Mouse (Mus musculus): ENCODE results near the gene Cyp4f16.
"Not testable (repeated sequence)": the region's sequence is repeated elsewhere in the genome, so short reads cannot be mapped to it uniquely, and the experiment has no call there.

The Cyp4f16 gene

GRCm38 (mm10) chr17:32528408-32529337, 7.7 kb upstream of the Cyp4f16 start:
- ChIA-PET CTCF (interaction anchor here (0.6 to 1.7 kb wide), 23 partner anchors 23 to 1578 kb away, joined by 3 to 17 read pairs (median 3); partner anchors contain the start of genes Zfp472 (in 1 of the 4) and Zfp952 (in 1 of the 4)), POLR2A (interaction anchor here (0.6 to 1.6 kb wide), 14 partner anchors 9 to 804 kb away, joined by 3 to 10 read pairs (median 3); partner anchors contain the start of genes Cyp4f17 (in 2 of the 4), Cyp4f13 (in 1 of the 4) and Zfp952 (in 1 of the 4))

DNA sequence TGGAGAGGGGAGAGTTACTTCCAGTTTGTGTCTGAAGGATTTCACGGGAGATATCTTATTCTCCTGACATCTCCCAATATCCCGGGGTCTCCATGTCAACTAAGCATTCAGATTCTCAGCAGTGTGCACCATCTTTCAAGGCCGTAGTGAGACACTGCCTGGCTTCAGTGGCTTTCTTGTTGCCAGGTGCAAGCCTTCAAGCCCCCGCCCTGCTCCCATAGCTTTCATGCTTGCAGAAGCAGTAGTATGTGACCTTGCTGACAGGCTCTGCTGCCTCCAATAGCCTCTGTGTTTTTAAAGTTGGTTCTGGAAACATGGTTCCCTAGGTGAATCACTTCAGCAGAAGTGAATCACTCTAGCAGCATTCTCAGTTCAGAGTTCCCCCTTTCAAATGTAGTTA, 4.0 kb upstream of the Cyp4f16 start:
- CTCF ChIA-PET: not testable (repeated sequence)
- POLR2A ChIA-PET: interaction anchor here in 3 of 4 experiments (0.6 to 1.4 kb wide), 5 partner anchors 26 to 209 kb away, joined by 3 to 5 read pairs (median 3); partner anchors contain the start of gene Cyp4f17 (in 1 of the 3)

- POLR2A ChIA-PET: interaction anchor here in 3 of 4 experiments (0.7 to 1.5 kb wide), 3 partner anchors 8 to 146 kb away, joined by 3 to 20 read pairs (median 6); no protein-coding TSS in a partner anchor
- CTCF ChIA-PET: interaction anchor here in 2 of 4 experiments (0.7 kb wide), 2 partner anchors 11 to 45 kb away, joined by 4 read pairs; no protein-coding TSS in a partner anchor
Measured at GRCm38 (mm10) chr17:32534068-32534467, 2.3 kb upstream of the Cyp4f16 start.

DNA sequence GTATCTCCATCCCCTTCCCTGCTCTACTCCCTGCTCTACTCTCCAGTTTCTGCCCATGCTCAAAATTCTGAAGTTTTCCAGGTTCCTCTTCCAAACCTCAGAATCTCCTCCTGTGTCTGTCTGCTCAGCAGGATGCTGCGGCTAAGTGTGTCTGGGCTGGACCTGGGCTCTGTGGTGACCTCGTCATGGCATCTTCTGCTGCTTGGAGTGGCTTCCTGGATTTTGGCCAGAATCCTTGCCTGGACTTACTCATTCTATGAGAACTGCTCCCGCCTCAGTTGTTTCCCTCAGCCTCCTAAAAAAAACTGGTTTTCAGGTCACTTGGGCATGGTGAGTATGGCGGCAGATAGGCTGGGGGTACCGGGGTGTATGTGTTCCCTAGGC, 501 bp downstream of the Cyp4f16 start:
- POLR2A ChIA-PET: interaction anchor here in 1 of 4 experiments (0.7 to 0.8 kb wide), 2 partner anchors 84 to 145 kb away, joined by 3 to 4 read pairs; partner anchors contain the start of gene Cyp4f37
- CTCF ChIA-PET: no interaction called here

DNA sequence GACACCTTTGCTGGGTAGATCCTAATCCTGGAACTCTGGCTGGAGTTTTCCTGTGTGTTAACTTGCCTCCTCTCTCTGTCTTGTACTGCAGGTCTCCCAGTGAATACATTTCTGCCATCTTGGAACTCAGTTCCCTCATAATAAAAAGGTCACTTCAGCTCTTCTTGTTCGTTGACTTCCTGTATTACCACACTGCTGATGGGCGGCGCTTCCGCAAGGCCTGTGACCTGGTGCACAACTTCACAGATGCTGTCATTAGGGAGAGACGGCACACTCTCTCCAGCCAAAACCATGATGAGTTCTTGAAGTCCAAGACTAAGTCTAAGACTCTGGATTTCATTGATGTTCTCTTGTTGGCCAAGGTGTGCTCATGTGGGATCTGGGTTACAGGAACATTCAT, 8.4 kb downstream of the Cyp4f16 start:
- POLR2A ChIA-PET: not testable (repeated sequence)
- CTCF ChIA-PET: interaction anchor here in 1 of 4 experiments (0.6 kb wide), 1 partner anchor 11 kb away, joined by 4 read pairs; no protein-coding TSS in a partner anchor

GRCm38 (mm10) chr17:32550377-32550776, 14.0 kb downstream of the Cyp4f16 start:
- ChIA-PET POLR2A (interaction anchor here in 1 of 4 experiments (0.7 kb wide), 1 partner anchor 86 kb away, joined by 3 read pairs; no protein-coding TSS in a partner anchor), CTCF (interaction anchor here in 3 of 4 experiments (0.6 to 2.3 kb wide), 7 partner anchors 85 to 442 kb away, joined by 3 to 9 read pairs (median 3); partner anchors contain the start of genes Zfp472 (in 1 of the 3) and Zfp952 (in 1 of the 3))

- POLR2A ChIA-PET: interaction anchor here in 2 of 4 experiments (0.6 to 3.0 kb wide), 5 partner anchors 12 to 441 kb away, joined by 3 to 8 read pairs (median 4); partner anchors contain the start of gene Zfp952 (in 1 of the 2)
- CTCF ChIA-PET: interaction anchor here (0.6 to 2.3 kb wide), 13 partner anchors 22 to 442 kb away, joined by 3 to 9 read pairs (median 5); partner anchors contain the start of genes Zfp472 (in 1 of the 4) and Zfp952 (in 1 of the 4)
Measured at GRCm38 (mm10) chr17:32550900-32551770, 14.8 kb downstream of the Cyp4f16 start.

DNA sequence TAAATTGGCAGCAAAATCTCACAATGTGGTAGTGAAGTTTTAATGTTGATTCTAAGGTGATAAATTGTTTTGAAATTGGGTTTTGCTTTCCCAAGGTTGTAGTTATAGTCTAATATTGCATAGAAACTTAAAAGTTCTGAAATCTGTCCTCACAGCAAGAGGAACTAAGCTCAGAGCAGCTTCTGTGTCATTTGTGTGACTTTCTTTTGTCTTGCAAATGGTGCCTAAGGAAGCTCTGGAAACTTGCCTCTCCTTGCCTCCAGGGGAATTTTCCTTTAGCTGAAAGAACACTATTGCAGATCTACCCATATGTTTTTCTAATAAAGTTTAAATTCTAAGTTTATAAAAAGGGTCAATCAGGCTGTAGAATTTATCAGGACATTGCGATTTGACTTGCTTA, 16.7 kb downstream of the Cyp4f16 start:
- ChIA-PET CTCF (interaction anchor here (0.5 to 1.3 kb wide), 10 partner anchors 22 to 439 kb away, joined by 3 to 6 read pairs (median 4); partner anchors contain the start of gene Zfp952 (in 1 of the 4)), POLR2A (interaction anchor here in 3 of 4 experiments (0.9 to 3.0 kb wide), 6 partner anchors 11 to 439 kb away, joined by 3 to 8 read pairs (median 3); partner anchors contain the start of genes Cyp4f13 (in 1 of the 3) and Zfp952 (in 1 of the 3))

DNA sequence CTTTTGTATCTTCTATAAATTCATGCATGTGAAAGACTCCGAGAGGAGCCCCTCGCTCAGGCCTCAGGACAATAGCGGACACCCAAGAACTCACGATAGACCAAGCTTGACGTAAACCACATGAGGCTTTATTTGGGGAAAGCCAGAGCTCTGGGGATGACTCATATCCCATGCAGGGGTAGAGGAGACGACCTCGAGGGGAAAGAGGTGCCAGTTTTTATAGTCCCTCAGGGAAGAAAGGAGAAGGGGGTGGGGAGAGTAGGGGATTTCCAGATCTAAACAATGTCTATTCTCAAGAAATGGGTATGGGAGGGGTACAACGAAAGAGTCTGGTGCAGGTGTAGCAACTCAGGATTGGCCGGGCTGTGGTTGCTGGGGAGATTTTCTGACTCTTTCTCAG, 18.0 kb downstream of the Cyp4f16 start:
- POLR2A ChIA-PET: not testable (repeated sequence)

DNA sequence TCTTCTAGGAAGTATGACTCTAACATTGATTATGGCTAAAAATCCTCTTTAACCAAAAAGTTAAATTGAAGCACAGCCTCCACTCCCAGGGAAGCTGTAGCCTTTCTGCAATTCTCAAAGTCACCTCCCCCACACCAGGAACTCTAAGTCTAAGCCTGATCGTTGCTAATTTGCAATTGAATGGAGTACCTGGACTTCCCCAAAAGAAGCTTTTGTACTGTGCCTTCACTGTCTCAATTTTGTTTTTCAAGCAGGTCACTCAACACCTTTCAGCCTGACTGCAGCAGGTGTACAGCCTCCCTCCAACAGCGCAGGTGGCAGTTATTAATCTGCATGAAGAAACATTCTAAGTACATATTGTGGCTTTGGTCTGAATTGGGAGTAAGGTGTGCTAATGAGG, 26.9 kb downstream of the Cyp4f16 start:
- CTCF ChIA-PET: not testable (repeated sequence)
- POLR2A ChIA-PET: interaction anchor here in 2 of 4 experiments (1.2 to 1.9 kb wide), 2 partner anchors 10 to 12 kb away, joined by 4 read pairs; no protein-coding TSS in a partner anchor

More for the DNA sequence above, 18.0 kb downstream of the Cyp4f16 start:
- CTCF ChIA-PET: interaction anchor here in 1 of 4 experiments (0.6 kb wide), 1 partner anchor 149 kb away, joined by 3 read pairs; no protein-coding TSS in a partner anchor

GRCm38 (mm10) chr17:32573286-32573685, 36.9 kb downstream of the Cyp4f16 start:
- POLR2A ChIA-PET: interaction anchor here in 1 of 4 experiments (0.6 kb wide), 1 partner anchor 26 kb away, joined by 3 read pairs; no protein-coding TSS in a partner anchor

GRCm38 (mm10) chr17:32577496-32578186, 41.3 kb downstream of the Cyp4f16 start:
- ChIA-PET POLR2A (interaction anchor here in 1 of 4 experiments (0.6 kb wide), 1 partner anchor 191 kb away, joined by 6 read pairs; no protein-coding TSS in a partner anchor), CTCF (no interaction called here)

More at GRCm38 (mm10) chr17:32573286-32573685, 36.9 kb downstream of the Cyp4f16 start:
- CTCF ChIA-PET: not testable (repeated sequence)

GRCm38 (mm10) chr17:32596494-32596893, 60.1 kb downstream of the Cyp4f16 start:
- POLR2A ChIA-PET: no interaction called here
- CTCF ChIA-PET: interaction anchor here in 1 of 4 experiments (0.5 kb wide), 1 partner anchor 1800 kb away, joined by 3 read pairs; no protein-coding TSS in a partner anchor

Measured in embryonic stem cell, embryonic (primary cell).